In the genomic region with DNA sequence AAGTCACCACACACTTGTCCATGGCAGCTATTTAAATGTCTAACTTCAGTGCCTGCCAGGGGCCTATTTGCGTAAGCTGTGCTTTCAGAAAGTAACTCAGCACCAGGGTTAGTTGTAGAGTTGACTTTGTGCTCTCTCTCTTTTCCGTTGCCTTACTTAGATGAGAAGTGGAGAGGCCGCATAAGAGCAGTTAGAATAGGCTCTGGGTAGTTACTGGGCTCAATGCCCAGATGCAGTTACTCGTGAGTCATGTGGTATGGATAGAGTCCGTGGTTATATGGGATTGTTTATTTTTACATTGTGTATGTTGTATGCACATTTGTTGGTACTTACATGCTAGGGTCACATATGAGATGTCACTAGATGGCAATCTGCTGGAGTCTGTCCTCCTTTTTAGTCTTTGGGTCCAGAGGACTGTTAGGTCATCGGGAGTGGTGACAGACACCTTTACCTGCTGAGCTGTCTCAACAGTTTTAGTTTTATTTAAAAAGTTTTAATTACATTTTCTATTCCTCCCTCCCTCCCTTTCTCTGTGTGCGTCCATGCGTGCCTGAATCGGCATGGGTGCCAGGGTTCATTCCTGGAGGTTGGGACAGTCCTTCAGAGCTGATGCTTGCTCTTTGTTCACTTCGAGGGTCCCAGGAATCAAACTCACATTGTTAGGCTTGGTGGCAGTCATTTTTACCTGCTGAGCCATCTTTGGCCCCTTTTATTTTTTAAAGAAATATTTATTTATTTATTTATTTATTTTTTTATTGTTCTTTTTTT, we compare ENCODE assay signal across 9 mouse cellular contexts. TPM values are rescaled to one million over a fixed set of nuclear protein-coding genes. Genes with fewer than 3 reads are reported as not detected.
DNase-seq lines count a peak whose midpoint lies in the region; ATAC-seq and TF ChIP-seq lines count a peak whose summit lies in the region.
"Had no signal": no experiment of that assay in that cellular context is flagged by ENCODE, and none has a peak within 500 bp of the region (broad histone marks: within the 10 kb centered on the region; RNA-seq: fewer than 3 reads in every experiment).

No protein-coding gene starts in this region.

- H3K27ac ChIP-seq in heart, embryonic 14.5 days (replicated peaks in 1 of 2; ENCODE audit: control insufficient read depth in 1 of 2, insufficient read depth in 1 of 2, low read depth in 2 of 2, low read length in 2 of 2) = peak overlapping the region; percentile 22 to 74; a peak in 3 of 4 replicates
- peak overlapping the region; percentile 78 for H3K27ac ChIP-seq in lung, embryonic 16.5 days (ENCODE audit: low read length)
- H3K27ac ChIP-seq in thymus, adult 2 months (ENCODE audit: control insufficient read depth, insufficient read depth, low read length) = no peak overlapping the region
- H3K27ac ChIP-seq: embryonic facial prominence, embryonic 12.5 days had no signal

- WGBS in heart, embryonic 14.5 days = 52% methylated on average over 10 of the region's 10 CpGs
- 50% methylated on average over 10 of the region's 10 CpGs for WGBS in lung, embryonic 16.5 days
- 85% methylated on average over 10 of the region's 10 CpGs for WGBS in thymus, adult 2 months

- peak overlapping the region; percentile 13; the same call in 1 of the 2 replicates for H3K9ac ChIP-seq in heart, embryonic 14.5 days (ENCODE audit: low read length)
- H3K9ac ChIP-seq in lung, embryonic 16.5 days (ENCODE audit: low read length) = no peak overlapping the region; the same call in 1 of the 2 replicates
- H3K9ac ChIP-seq: embryonic facial prominence, embryonic 12.5 days had no signal

- H3K9me3 ChIP-seq in heart, embryonic 14.5 days (ENCODE audit: control insufficient read depth, low read length) = no peaks in the 10 kb centered on the region
- H3K9me3 ChIP-seq in lung, embryonic 16.5 days (ENCODE audit: control insufficient read depth, low read length) = no peaks in the 10 kb centered on the region
- H3K9me3 ChIP-seq: embryonic facial prominence, embryonic 12.5 days had no signal

- no peak for DNase-seq in heart, postnatal 14 days
- DNase-seq in 416B (ENCODE audit: low read depth) (peak; percentile 89), NIH3T3 (ENCODE audit: low read depth) (peak; percentile 92)
- no peak for DNase-seq in left cerebral cortex, postnatal 4 days
- no peak for DNase-seq in thymus, adult 2 months

- TF ChIP-seq POLR2A in thymus, adult 2 months (IDR thresholded peaks at IDR 0.05; ENCODE audit: control insufficient read depth, extremely low read depth, insufficient read depth, low read length, poor library complexity) = no peak

- no peaks in the 10 kb centered on the region for H3K27me3 ChIP-seq in heart, embryonic 14.5 days (ENCODE audit: control insufficient read depth, insufficient read depth, low read length)
- H3K27me3 ChIP-seq in lung, embryonic 16.5 days (ENCODE audit: control insufficient read depth, insufficient read depth, low read depth, low read length) = no peaks in the 10 kb centered on the region
- H3K27me3 ChIP-seq in thymus, adult 2 months (ENCODE audit: control insufficient read depth, insufficient read depth, low read length) = no peaks in the 10 kb centered on the region
- H3K27me3 ChIP-seq: embryonic facial prominence, embryonic 12.5 days had no signal

- peak overlapping the region; percentile 47 for H3K4me2 ChIP-seq in heart, embryonic 14.5 days (ENCODE audit: low read length)
- peak overlapping the region; percentile 65 for H3K4me2 ChIP-seq in lung, embryonic 16.5 days (ENCODE audit: low read depth, low read length)

- peaks cover 2 to 27% of the 10 kb centered on the region in 2 experiments for H3K4me1 ChIP-seq in heart, embryonic 14.5 days (ENCODE audit: control insufficient read depth in 2 of 2, insufficient read depth in 2 of 2, low read length in 2 of 2)
- H3K4me1 ChIP-seq in lung, embryonic 16.5 days (replicated peaks; ENCODE audit: control insufficient read depth, insufficient read depth, low read length) = peaks cover 24% of the 10 kb centered on the region
- H3K4me1 ChIP-seq in thymus, adult 2 months (replicated peaks; ENCODE audit: control insufficient read depth, insufficient read depth, low read length) = no peaks in the 10 kb centered on the region; the same call in 1 of the 2 replicates

- no peak for ATAC-seq in heart, embryonic 14.5 days (ENCODE audit: insufficient number of reproducible peaks, insufficient read depth, low FRiP score, low read depth)
- peak; percentile 39 for ATAC-seq in lung, embryonic 16.5 days (ENCODE audit: low read depth)
- no peak for ATAC-seq in erythroid progenitor cell, adult 5-6 weeks (replicated peaks; ENCODE audit: low FRiP score, poor library complexity, severe bottlenecking)

- no peaks in the 10 kb centered on the region for H3K36me3 ChIP-seq in heart, embryonic 14.5 days (ENCODE audit: control insufficient read depth, insufficient read depth, low read length)
- no peaks in the 10 kb centered on the region for H3K36me3 ChIP-seq in lung, embryonic 16.5 days (ENCODE audit: control insufficient read depth, insufficient read depth, low read length)
- no peaks in the 10 kb centered on the region for H3K36me3 ChIP-seq in thymus, adult 2 months (ENCODE audit: control insufficient read depth, insufficient read depth, low read length)
- H3K36me3 ChIP-seq: embryonic facial prominence, embryonic 12.5 days had no signal

- intact Hi-C loops in heart, postnatal 14 days (cut with DNase I) = no loop called here
- intact Hi-C loops in left cerebral cortex, postnatal 4 days (cut with DNase I) = no loop called here

- H3K4me3 ChIP-seq in heart, embryonic 14.5 days (ENCODE audit: control insufficient read depth in 1 of 2, insufficient read depth in 1 of 2, low read depth in 1 of 2, low read length in 2 of 2) = no peak overlapping the region
- peak overlapping the region; percentile 96 for H3K4me3 ChIP-seq in lung, embryonic 16.5 days (ENCODE audit: low read length)
- H3K4me3 ChIP-seq in thymus, adult 2 months (ENCODE audit: control insufficient read depth, insufficient read depth, low read length) = no peak overlapping the region
- H3K4me3 ChIP-seq: embryonic facial prominence, embryonic 12.5 days had no signal

- TF ChIP-seq CTCF in thymus, adult 2 months (IDR thresholded peaks at IDR 0.05; ENCODE audit: borderline replicate concordance, control insufficient read depth, extremely low read depth, insufficient read depth, low read length, poor library complexity) = no peak

RNA-seq across cellular contexts. Expression of gene Fam117b, which starts 3.2 kb away (rescaled TPM):
- polyA plus RNA-seq in heart, embryonic 14.5 days (2014; fragmentation: Nextera tagmentation; extraction: Ambion mirVana) = 6.5 and 6.8 TPM in 2 replicates
- total RNA-seq in heart, postnatal 14 days (2021) = 10 to 100 TPM; 29.3 to 30.3 TPM
- 8.4 and 8.9 TPM in 2 replicates for polyA plus RNA-seq in lung, embryonic 16.5 days (2015; fragmentation: Nextera tagmentation; extraction: Ambion mirVana)
- 10 to 100 TPM; 89.7 to 92.1 TPM for total RNA-seq in left cerebral cortex, postnatal 4 days (2021)
- polyA plus RNA-seq in thymus, adult 2 months (2012; rRNA removed) = 9.7 and 13.2 TPM in 2 replicates
- total RNA-seq in erythroid progenitor cell, adult 5-6 weeks (2015; ENCODE audit: low replicate concordance) = 5.9 and 6.8 TPM in 2 replicates
- total RNA-seq in erythroid progenitor cell, adult 5-6 weeks (2017; ENCODE audit: low replicate concordance) = 3.4 and 5.9 TPM in 2 replicates

Comparison
In these comparisons a context has a peak if more than half of its experiments do, and no peak if none do; other contexts are left out.
1. DNase-seq: peak in 416B (single experiment) and NIH3T3 (single experiment); none in heart, postnatal 14 days (0 of 2), left cerebral cortex, postnatal 4 days (single experiment) and thymus, adult 2 months (single experiment).